Mouse (Mus musculus) thymus, adult 2 months (tissue): ENCODE data around the gene Wdr63. TPM values are rescaled to one million over a fixed set of nuclear protein-coding genes. Genes with fewer than 3 reads are reported as not detected.

Source experiments
- DNase-seq: peaks from one replicate; pipeline ENCODE4 v3.0.0; 2021
- H3K27ac ChIP-seq: fragments of 200-500 bp; 2 replicates; pipeline ENCODE4 v1.5.1; 2012; ENCODE audit warnings: low read length, control low read depth; ENCODE audit not compliant: control insufficient read depth, insufficient read depth
- H3K27me3 ChIP-seq: fragments of 200-500 bp; 2 replicates; pipeline ENCODE4 v1.6.1; 2012; ENCODE audit warnings: mild to moderate bottlenecking, low read length, moderate library complexity, mixed read lengths; ENCODE audit not compliant: control insufficient read depth, insufficient read depth
- H3K36me3 ChIP-seq: fragments of 200-500 bp; 2 replicates; pipeline ENCODE4 v1.6.1; 2012; ENCODE audit warnings: mild to moderate bottlenecking, low read length, moderate library complexity; ENCODE audit not compliant: control insufficient read depth, insufficient read depth
- H3K4me1 ChIP-seq: fragments of 200-500 bp; replicated peaks from 2 replicates; pipeline ENCODE4 v1.6.1; 2012; ENCODE audit warnings: low read length; ENCODE audit not compliant: control insufficient read depth, insufficient read depth
- H3K4me3 ChIP-seq: fragments of 200-500 bp; 2 replicates; pipeline ENCODE4 v1.5.1; 2012; ENCODE audit warnings: mild to moderate bottlenecking, low read length, control low read depth, moderate library complexity; ENCODE audit not compliant: control insufficient read depth, insufficient read depth
- CTCF ChIP-seq: fragments of 200-500 bp; IDR thresholded peaks from 2 replicates; pipeline ENCODE4 v1.5.1; 2012; ENCODE audit warnings: mild to moderate bottlenecking, control low read depth, low read length, moderate library complexity, borderline replicate concordance; ENCODE audit not compliant: control insufficient read depth, poor library complexity, insufficient read depth; ENCODE audit errors: extremely low read depth
- POLR2A ChIP-seq: fragments of 200-500 bp; IDR thresholded peaks from 2 replicates; pipeline ENCODE4 v1.6.1; 2012; ENCODE audit warnings: mild to moderate bottlenecking, low read length, control low read depth, moderate library complexity; ENCODE audit not compliant: control insufficient read depth, poor library complexity, insufficient read depth; ENCODE audit errors: extremely low read depth
- WGBS: fragments of 180-500 bp; shearing (Covaris S2); methylation state at CpG from one replicate; pipeline ENCODE4 v1.1.7; 2018; 5-methylcytosine and 5-hydroxymethylcytosine counted together
- polyA plus RNA-seq: library from polyadenylated mRNA; depleted of rRNA; stranded (reverse); fragments of >200 nt; gene quantifications from 2 replicates; pipeline ENCODE4 v1.2.3, GENCODE M21; 2012

Gene Wdr63
- polyA plus RNA-seq, 1 experiment = 0.03 TPM

DNA sequence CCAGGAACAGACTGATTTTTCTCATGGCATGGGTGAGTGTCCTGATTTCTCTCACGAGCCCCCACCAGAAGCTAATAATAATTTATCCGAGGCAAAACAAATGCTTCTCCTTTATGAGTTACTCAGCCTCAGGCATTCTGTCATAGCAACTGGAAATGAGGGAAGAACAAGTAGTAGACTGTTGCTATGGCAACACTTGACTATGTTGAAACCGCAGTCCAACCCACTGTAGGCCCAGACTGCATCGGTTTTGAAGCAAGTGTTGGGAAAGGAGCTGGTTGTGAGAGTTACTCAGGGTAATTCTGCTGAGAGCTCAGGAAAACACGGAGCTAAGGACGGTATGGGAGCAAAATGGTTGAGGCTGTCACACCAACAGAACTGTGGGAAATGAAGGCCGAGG, 34.6 kb upstream of the Wdr63 start:
- Histone ChIP-seq H3K4me3 (no peak overlapping the region), H3K27me3 (no peaks in the 10 kb centered on the region), H3K4me1 (0 out of 2 replicates have a peak, but pooled peaks cover 5% of the 10 kb centered on the region), H3K27ac (no peak overlapping the region), H3K36me3 (no peaks in the 10 kb centered on the region)
- WGBS = 96% methylated on average over 7 of the region's 7 CpGs
- no peak for DNase-seq
- no peak for TF ChIP-seq POLR2A
- TF ChIP-seq CTCF = no peak

DNA sequence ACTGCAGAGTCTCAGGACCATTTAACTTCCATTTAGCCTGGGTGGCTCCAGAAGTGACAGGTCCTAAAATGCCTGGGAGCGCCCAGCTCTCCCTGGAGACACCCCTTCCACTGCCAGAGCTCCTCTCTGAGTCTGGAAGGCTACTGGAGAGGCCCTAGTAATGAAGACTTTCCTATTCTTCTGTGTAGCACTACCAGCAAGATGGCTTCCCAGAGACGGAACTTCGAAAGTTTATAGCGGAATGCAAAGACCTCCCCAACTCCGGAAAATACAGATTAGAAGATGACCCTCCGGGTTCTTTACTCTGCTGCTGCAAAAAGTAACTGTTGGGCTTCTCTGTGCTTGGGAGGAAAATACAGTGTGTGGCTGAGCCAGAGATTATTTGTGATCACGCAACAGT, 32.3 kb upstream of the Wdr63 start:
- WGBS = 96% methylated on average over 7 of the region's 7 CpGs
- Histone ChIP-seq H3K27ac (no peak overlapping the region), H3K4me3 (no peak overlapping the region), H3K4me1 (0 out of 2 replicates have a peak, but pooled peaks cover 2% of the 10 kb centered on the region), H3K36me3 (no peaks in the 10 kb centered on the region), H3K27me3 (no peaks in the 10 kb centered on the region)
- TF ChIP-seq POLR2A = no peak
- TF ChIP-seq CTCF = no peak
- DNase-seq = no peak

DNA sequence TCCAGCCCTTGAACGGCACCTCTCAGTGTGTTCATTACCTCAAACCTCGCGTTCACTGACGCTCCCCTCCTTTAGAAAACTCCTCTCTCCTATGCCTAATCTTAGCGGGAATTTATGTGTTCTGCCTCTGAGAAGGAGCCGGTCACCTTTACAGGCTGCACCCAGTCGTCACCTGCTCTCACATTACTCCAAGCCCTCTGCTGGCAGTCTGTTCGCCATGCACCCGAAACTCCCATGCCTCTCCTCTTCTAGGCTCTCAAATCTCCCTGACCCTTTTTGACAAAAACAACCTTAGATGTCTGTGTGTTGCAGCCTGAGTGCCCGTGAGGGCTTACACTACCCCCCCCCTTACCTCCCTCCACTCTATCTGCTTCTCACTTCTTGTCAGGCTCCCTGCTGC, 28.5 kb upstream of the Wdr63 start:
- H3K27ac ChIP-seq = no peak overlapping the region
- 67% methylated on average over 10 of the region's 10 CpGs for WGBS
- H3K4me3 ChIP-seq = no peak overlapping the region
- H3K27me3 ChIP-seq = no peaks in the 10 kb centered on the region
- no peak for DNase-seq
- TF ChIP-seq CTCF = no peak
- TF ChIP-seq POLR2A = no peak
- H3K36me3 ChIP-seq = no peaks in the 10 kb centered on the region
- H3K4me1 ChIP-seq = peaks cover 7% of the 10 kb centered on the region; the same call in 1 of the 2 replicates

DNA sequence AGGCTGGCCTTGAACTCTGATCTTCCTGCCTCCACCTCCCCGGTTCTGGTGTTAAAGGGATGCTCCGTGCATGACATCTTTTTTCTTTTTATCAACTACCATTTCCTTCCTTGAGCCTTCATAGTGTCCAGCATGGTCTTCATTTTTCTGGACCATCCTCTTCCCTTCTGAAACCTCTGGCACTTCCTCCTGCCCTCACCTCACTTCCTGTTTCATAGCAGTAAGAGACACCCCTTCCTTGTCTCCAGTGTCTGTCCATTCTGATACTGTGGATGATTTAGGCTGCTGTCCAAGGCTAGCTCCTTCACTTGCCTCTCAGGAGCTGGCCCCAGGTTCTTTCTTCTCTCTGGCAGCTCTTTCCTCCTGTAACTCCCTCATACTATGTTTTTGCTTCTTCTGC, 27.5 kb upstream of the Wdr63 start:
- peaks cover 7% of the 10 kb centered on the region; the same call in 1 of the 2 replicates for H3K4me1 ChIP-seq

DNA sequence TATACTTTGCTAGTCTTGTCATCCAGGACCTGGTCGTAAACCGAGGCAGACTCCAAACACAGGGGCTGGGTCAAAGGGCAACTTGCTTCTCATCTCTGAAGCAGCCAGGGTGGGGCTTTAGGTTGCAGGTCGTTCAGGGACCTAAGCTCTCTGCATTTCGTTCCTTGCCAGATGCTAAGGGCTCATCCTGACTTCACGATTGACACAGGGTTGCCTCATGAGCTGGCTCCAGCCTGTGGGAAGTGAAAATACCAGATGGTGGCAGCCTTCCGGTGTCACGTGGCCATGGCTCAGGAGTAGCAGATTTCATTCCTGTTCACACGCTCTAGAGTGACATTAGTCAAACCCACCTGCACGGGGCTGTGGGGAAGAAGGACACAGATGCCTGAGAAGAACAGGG, 26.9 kb upstream of the Wdr63 start:
- no peaks in the 10 kb centered on the region for H3K36me3 ChIP-seq
- H3K4me3 ChIP-seq = no peak overlapping the region
- 67% methylated on average over 9 of the region's 9 CpGs for WGBS
- TF ChIP-seq POLR2A (no peak), CTCF (no peak)
- no peak for DNase-seq
- peaks cover 7% of the 10 kb centered on the region; the same call in 1 of the 2 replicates for H3K4me1 ChIP-seq
- no peaks in the 10 kb centered on the region for H3K27me3 ChIP-seq
- no peak overlapping the region for H3K27ac ChIP-seq

More for the DNA sequence above, 27.5 kb upstream of the Wdr63 start:
- TF ChIP-seq POLR2A = no peak
- TF ChIP-seq CTCF = no peak
- whole genome bisulfite sequencing = 83% methylated on average over 2 of the region's 2 CpGs
- Histone ChIP-seq H3K27ac (no peak overlapping the region), H3K36me3 (no peaks in the 10 kb centered on the region), H3K27me3 (no peaks in the 10 kb centered on the region), H3K4me3 (no peak overlapping the region)
- no peak for DNase-seq

DNA sequence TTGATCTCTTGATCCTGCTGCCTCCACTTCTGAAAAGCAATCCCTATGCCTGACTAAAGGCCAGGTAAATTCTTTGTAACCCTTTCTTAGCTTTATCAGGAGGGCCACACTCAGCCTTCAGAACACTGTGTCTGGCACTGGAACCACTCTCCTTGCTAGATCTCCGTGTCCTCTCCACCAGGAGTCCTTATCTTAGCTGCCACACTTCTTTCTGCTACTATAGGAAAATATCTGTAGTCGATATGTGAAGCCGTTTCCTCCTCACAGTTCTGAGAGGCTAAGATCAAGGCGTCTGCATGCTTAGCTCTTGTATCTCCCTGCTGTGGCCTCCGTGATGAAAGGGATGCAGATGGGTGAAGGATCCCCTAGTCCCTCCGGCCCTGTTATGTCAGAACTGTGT, 19.3 kb upstream of the Wdr63 start:
- DNase-seq = no peak
- no peaks in the 10 kb centered on the region for H3K27me3 ChIP-seq
- no peaks in the 10 kb centered on the region for H3K36me3 ChIP-seq
- TF ChIP-seq CTCF (no peak), POLR2A (no peak)
- no peak overlapping the region for H3K27ac ChIP-seq
- H3K4me1 ChIP-seq = peaks cover 11% of the 10 kb centered on the region
- H3K4me3 ChIP-seq = no peak overlapping the region
- WGBS = 37% methylated on average over 6 of the region's 6 CpGs

DNA sequence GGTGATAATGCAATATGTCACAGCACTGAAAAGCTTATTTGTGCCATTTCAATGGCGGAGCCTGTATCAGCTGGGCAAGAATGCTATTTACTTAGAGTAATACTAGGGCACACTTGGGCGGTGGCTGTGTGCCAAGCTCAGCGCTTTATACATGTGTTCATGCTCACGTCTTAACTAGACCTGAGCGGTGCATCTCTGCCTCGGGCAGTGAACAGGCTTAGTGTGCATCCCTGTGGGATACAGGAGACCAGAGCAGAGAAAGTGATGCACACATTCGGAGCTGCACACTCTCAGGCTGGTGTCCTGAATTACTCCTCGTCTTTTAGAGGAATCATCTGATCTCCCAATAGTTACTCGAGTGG, 15.5 kb upstream of the Wdr63 start:
- no peak for TF ChIP-seq CTCF
- TF ChIP-seq POLR2A = no peak
- Histone ChIP-seq H3K27ac (no peak overlapping the region), H3K4me1 (peaks cover 14% of the 10 kb centered on the region), H3K36me3 (no peaks in the 10 kb centered on the region), H3K4me3 (no peak overlapping the region), H3K27me3 (no peaks in the 10 kb centered on the region)
- no peak for DNase-seq
- 93% methylated on average over 9 of the region's 9 CpGs for WGBS
